Mouse (Mus musculus) G1E (cell line): ENCODE measurements around the gene Rere. TPM values are rescaled to one million over a fixed set of nuclear protein-coding genes. Genes with fewer than 3 reads are reported as not detected.

Source experiments
- ATAC-seq: 2 replicates; pipeline ENCODE4 v1.8.0; 2016; ENCODE audit warnings: mild to moderate bottlenecking; ENCODE audit not compliant: insufficient number of reproducible peaks, poor library complexity, low FRiP score, severe bottlenecking; ENCODE audit errors: extremely low read depth
- DNase-seq: peaks from one replicate; pipeline ENCODE4 v3.0.0; 2012; ENCODE audit warnings: low spot score
- H3K27me3 ChIP-seq: 2 replicates; pipeline ENCODE4 v1.6.1; 2012; ENCODE audit warnings: mild to moderate bottlenecking, low read length, inconsistent platforms; ENCODE audit not compliant: insufficient read depth
- H3K36me3 ChIP-seq: replicated peaks from 2 replicates; pipeline ENCODE3; 2012; ENCODE audit warnings: mild to moderate bottlenecking, inconsistent platforms
- H3K4me1 ChIP-seq: 2 replicates; pipeline ENCODE4 v1.6.1; 2012; ENCODE audit warnings: low read depth, low read length, inconsistent platforms, mixed read lengths; ENCODE audit not compliant: insufficient read depth
- H3K4me3 ChIP-seq: 2 replicates; pipeline ENCODE4 v1.5.1; 2012; ENCODE audit warnings: low read depth, mild to moderate bottlenecking, inconsistent platforms, low read length, moderate library complexity, mixed read lengths
- H3K9me3 ChIP-seq: replicated peaks from 2 replicates; pipeline ENCODE4 v1.6.1; 2012; ENCODE audit warnings: inconsistent platforms
- CTCF ChIP-seq: IDR thresholded peaks from 2 replicates; pipeline ENCODE4 v1.5.1; 2012; ENCODE audit warnings: low read depth, low read length, inconsistent platforms, mixed read lengths
- GATA1 ChIP-seq: IDR thresholded peaks from 2 replicates; pipeline ENCODE4 v1.6.1; 2012; ENCODE audit warnings: borderline replicate concordance, low read length, inconsistent platforms, mixed read lengths
- GATA2 ChIP-seq: IDR thresholded peaks from 2 replicates; pipeline ENCODE4 v1.6.1; 2012; ENCODE audit warnings: low read depth, low read length, inconsistent platforms, borderline replicate concordance
- POLR2AphosphoS5 ChIP-seq: IDR thresholded peaks from 2 replicates; pipeline ENCODE4 v1.6.1; 2012; ENCODE audit warnings: low read depth, low read length, inconsistent platforms; ENCODE audit not compliant: insufficient replicate concordance
- TAL1 ChIP-seq: conservative IDR thresholded peaks from 2 replicates; pipeline ENCODE4 v1.6.1; 2012; ENCODE audit warnings: low read depth, low read length, inconsistent platforms, mixed read lengths
- polyA plus RNA-seq: library from polyadenylated mRNA; stranded (reverse); fragments of >175 nt; gene quantifications from 2 replicates; pipeline ENCODE4 v1.2.3, GENCODE M21; 2012
- total RNA-seq, 2 experiments: library from RNA; stranded (forward) in 1 of 2; stranded (reverse) in 1 of 2; fragments of 200-1000 nt in 1 of 2; fragments of >200 nt in 1 of 2; fragmentation: Nextera tagmentation in 1 of 2; gene quantifications; 2 replicates each; pipeline ENCODE4 v1.2.3; 2014 to 2017

Gene Rere
- total and polyA plus RNA-seq, 3 experiments = 17.4 to 329 (median 154) TPM

GRCm38 (mm10) chr4:150291900-150292299, 10.5 kb downstream of the Rere start:
- TF ChIP-seq TAL1 (no peak), POLR2AphosphoS5 (no peak), GATA2 (no peak), CTCF (no peak), GATA1 (no peak)
- ATAC-seq (no peak), DNase-seq (no peak)
- H3K4me3 ChIP-seq = no peak overlapping the region
- H3K36me3 ChIP-seq = peaks cover 50% of the 10 kb centered on the region
- H3K4me1 ChIP-seq = peaks cover 10% of the 10 kb centered on the region
- no peaks in the 10 kb centered on the region for H3K27me3 ChIP-seq
- no peaks in the 10 kb centered on the region for H3K9me3 ChIP-seq

- no peaks in the 10 kb centered on the region for H3K9me3 ChIP-seq
- H3K27me3 ChIP-seq = no peaks in the 10 kb centered on the region
- DNase-seq (no peak), ATAC-seq (no peak)
- no peak overlapping the region for H3K4me3 ChIP-seq
- peaks cover 46% of the 10 kb centered on the region for H3K36me3 ChIP-seq
- TF ChIP-seq TAL1 (no peak), CTCF (no peak), GATA2 (no peak), GATA1 (no peak), POLR2AphosphoS5 (no peak)
- H3K4me1 ChIP-seq = peaks cover 10% of the 10 kb centered on the region
Measured at GRCm38 (mm10) chr4:150294870-150295269, 13.4 kb downstream of the Rere start.

- H3K4me3 ChIP-seq = no peak overlapping the region
- no peak for ATAC-seq
- no peak for DNase-seq
Measured at GRCm38 (mm10) chr4:150295966-150296365, 14.5 kb downstream of the Rere start.

GRCm38 (mm10) chr4:150302726-150303125, 21.3 kb downstream of the Rere start:
- ATAC-seq = no peak
- H3K4me1 ChIP-seq = peaks cover 18% of the 10 kb centered on the region
- no peak for DNase-seq
- TF ChIP-seq GATA2 = no peak
- no peak for TF ChIP-seq CTCF
- no peak for TF ChIP-seq POLR2AphosphoS5
- no peak for TF ChIP-seq TAL1
- no peak for TF ChIP-seq GATA1
- H3K4me3 ChIP-seq = no peak overlapping the region
- H3K27me3 ChIP-seq = no peaks in the 10 kb centered on the region
- H3K9me3 ChIP-seq = no peaks in the 10 kb centered on the region
- H3K36me3 ChIP-seq = peaks cover 45% of the 10 kb centered on the region

More at GRCm38 (mm10) chr4:150295966-150296365, 14.5 kb downstream of the Rere start:
- TF ChIP-seq POLR2AphosphoS5 (no peak), GATA2 (no peak), GATA1 (no peak), CTCF (no peak), TAL1 (no peak)
- H3K9me3 ChIP-seq = no peaks in the 10 kb centered on the region
- H3K4me1 ChIP-seq = peaks cover 14% of the 10 kb centered on the region
- peaks cover 43% of the 10 kb centered on the region for H3K36me3 ChIP-seq
- no peaks in the 10 kb centered on the region for H3K27me3 ChIP-seq

- H3K4me1 ChIP-seq = peaks cover 20% of the 10 kb centered on the region
- H3K9me3 ChIP-seq = no peaks in the 10 kb centered on the region
- no peak for DNase-seq
- TF ChIP-seq CTCF (no peak), POLR2AphosphoS5 (no peak)
- no peaks in the 10 kb centered on the region for H3K27me3 ChIP-seq
- ATAC-seq = no peak
- H3K4me3 ChIP-seq = no peak overlapping the region
- peaks cover 48% of the 10 kb centered on the region for H3K36me3 ChIP-seq
Measured at GRCm38 (mm10) chr4:150306701-150307100, 25.3 kb downstream of the Rere start.

- H3K27me3 ChIP-seq = no peaks in the 10 kb centered on the region
- ATAC-seq (no peak), DNase-seq (no peak)
- H3K36me3 ChIP-seq = peaks cover 45% of the 10 kb centered on the region
- TF ChIP-seq GATA2 = no peak
- no peak for TF ChIP-seq TAL1
- no peak for TF ChIP-seq GATA1
- no peak for TF ChIP-seq CTCF
- no peak for TF ChIP-seq POLR2AphosphoS5
- H3K4me1 ChIP-seq = peaks cover 16% of the 10 kb centered on the region
- no peak overlapping the region for H3K4me3 ChIP-seq
- no peaks in the 10 kb centered on the region for H3K9me3 ChIP-seq
Measured at GRCm38 (mm10) chr4:150307226-150307625, 25.8 kb downstream of the Rere start.
